Mouse (Mus musculus) cerebellum, adult 9-11 months (tissue): Measurements from ENCODE around the gene Tex2.
"Not testable (repeated sequence)": the region's sequence is repeated elsewhere in the genome, so short reads cannot be mapped to it uniquely, and the experiment has no call there.

Source experiments
- DNase-seq: peaks from one replicate; pipeline ENCODE4 v3.0.0; 2022

The Tex2 gene

GRCm38 (mm10) chr11:106618768-106619167 is 5.5 kb upstream of the Tex2 start:
- not testable (repeated sequence) for DNase-seq

GRCm38 (mm10) chr11:106617821-106618580 is 4.8 kb upstream of the Tex2 start:
- DNase-seq, result no peak

- no peak for DNase-seq
Measured at GRCm38 (mm10) chr11:106615561-106615960, 2.3 kb upstream of the Tex2 start.

- peak; percentile 52 for DNase-seq
Measured at GRCm38 (mm10) chr11:106614339-106614645, 1.1 kb upstream of the Tex2 start.

- peak; percentile 52 for DNase-seq
Measured at GRCm38 (mm10) chr11:106613638-106614338, 565 bp upstream of the Tex2 start.

- DNase-seq, result peak; percentile 72
Measured at GRCm38 (mm10) chr11:106612209-106612960, 838 bp downstream of the Tex2 start.

- DNase-seq, result no peak
Measured at GRCm38 (mm10) chr11:106609731-106610130, 3.5 kb downstream of the Tex2 start.

GRCm38 (mm10) chr11:106607316-106607715 is 5.9 kb downstream of the Tex2 start:
- DNase-seq, result no peak

- no peak for DNase-seq
Measured at GRCm38 (mm10) chr11:106606042-106606441, 7.2 kb downstream of the Tex2 start.

GRCm38 (mm10) chr11:106603230-106603629 is 10.0 kb downstream of the Tex2 start:
- DNase-seq, result no peak

GRCm38 (mm10) chr11:106600124-106600523 is 13.1 kb downstream of the Tex2 start:
- DNase-seq, result no peak

GRCm38 (mm10) chr11:106599345-106599744 is 13.9 kb downstream of the Tex2 start:
- DNase-seq, result no peak

GRCm38 (mm10) chr11:106598339-106598738 is 14.9 kb downstream of the Tex2 start:
- no peak for DNase-seq

- DNase-seq, result no peak
Measured at GRCm38 (mm10) chr11:106597737-106598330, 15.4 kb downstream of the Tex2 start.

GRCm38 (mm10) chr11:106591183-106591582 is 22.0 kb downstream of the Tex2 start:
- DNase-seq, result peak; percentile 51

- DNase-seq, result no peak
Measured at GRCm38 (mm10) chr11:106590143-106590542, 23.1 kb downstream of the Tex2 start.

- no peak for DNase-seq
Measured at GRCm38 (mm10) chr11:106588781-106589180, 24.4 kb downstream of the Tex2 start.

GRCm38 (mm10) chr11:106587786-106588519 is 25.3 kb downstream of the Tex2 start:
- no peak for DNase-seq

GRCm38 (mm10) chr11:106583801-106584200 is 29.4 kb downstream of the Tex2 start:
- no peak for DNase-seq

GRCm38 (mm10) chr11:106581357-106581756 is 31.9 kb downstream of the Tex2 start:
- DNase-seq, result no peak

- no peak for DNase-seq
Measured at GRCm38 (mm10) chr11:106580468-106580867, 32.8 kb downstream of the Tex2 start.

GRCm38 (mm10) chr11:106579957-106580356 is 33.3 kb downstream of the Tex2 start:
- no peak for DNase-seq

- DNase-seq, result no peak
Measured at GRCm38 (mm10) chr11:106579146-106579545, 34.1 kb downstream of the Tex2 start.
